Mouse (Mus musculus): Measurements from ENCODE around the gene Saysd1. TPM values are rescaled to one million over a fixed set of nuclear protein-coding genes. Genes with fewer than 3 reads are reported as not detected.

The Saysd1 gene
- polyA plus RNA-seq, 1 experiment from 2014 or later, result 10.8 TPM

Other genes starting within 250 kb of the Saysd1 start
- gene Gng2, start 160.9 kb downstream of the Saysd1 start, polyA plus RNA-seq (2016; fragmentation: Nextera tagmentation; extraction: Ambion mirVana), result 203 and 213 TPM in 2 replicates
- 5.8 and 6.9 TPM in 2 replicates for gene Kcnk5, start 43.3 kb upstream of the Saysd1 start, polyA plus RNA-seq (2016; fragmentation: Nextera tagmentation; extraction: Ambion mirVana)
- gene Kcnk16, start 130.7 kb upstream of the Saysd1 start, polyA plus RNA-seq (2016; fragmentation: Nextera tagmentation; extraction: Ambion mirVana), result 0.14 TPM in 1 of 2 replicates, not detected in the other
- 11.7 and 12.5 TPM in 2 replicates for gene Nudt13, start 156.2 kb upstream of the Saysd1 start, polyA plus RNA-seq (2016; fragmentation: Nextera tagmentation; extraction: Ambion mirVana)
- 55.0 and 59.5 TPM in 2 replicates for gene Ecd, start 209.6 kb upstream of the Saysd1 start, polyA plus RNA-seq (2016; fragmentation: Nextera tagmentation; extraction: Ambion mirVana)
- 52.5 and 53.2 TPM in 2 replicates for gene Fam149b, start 209.6 kb upstream of the Saysd1 start, polyA plus RNA-seq (2016; fragmentation: Nextera tagmentation; extraction: Ambion mirVana)